Mouse (Mus musculus) MEL (cell line): ENCODE measurements around the gene Nme7.

ENCODE experiments used
- CHD1 ChIP-seq: IDR thresholded peaks from 2 replicates; pipeline ENCODE4 v1.6.1; 2012; ENCODE audit warnings: low read depth, mild to moderate bottlenecking, inconsistent platforms, low read length, improper control_type of control experiment
- CTCF ChIP-seq, 3 experiments: IDR thresholded peaks in 2 of 3; conservative IDR thresholded peaks in 1 of 3; 2 replicates each; pipeline ENCODE4 v1.5.1; 2011 to 2012; ENCODE audit warnings: low read length in 3 of 3, low read depth in 2 of 3, mild to moderate bottlenecking in 2 of 3, improper control_type of control experiment in 1 of 3, inconsistent platforms in 1 of 3, mixed read lengths in 1 of 3, moderate library complexity in 1 of 3; ENCODE audit not compliant: control insufficient read depth in 1 of 3, insufficient read depth in 1 of 3, poor library complexity in 1 of 3, severe bottlenecking in 1 of 3
- ELF1 ChIP-seq: IDR thresholded peaks from 2 replicates; pipeline ENCODE4 v1.6.1; 2014; ENCODE audit warnings: low read depth, mild to moderate bottlenecking, inconsistent platforms, low read length, improper control_type of control experiment, moderate library complexity
- EP300 ChIP-seq, 2 experiments: IDR thresholded peaks; 2 replicates each; pipeline ENCODE4 v1.6.1; 2011; ENCODE audit warnings: improper control_type of control experiment in 2 of 2, low read length in 2 of 2, low read depth in 1 of 2, mild to moderate bottlenecking in 1 of 2
- ETS1 ChIP-seq: IDR thresholded peaks from 2 replicates; pipeline ENCODE4 v1.6.1; 2012; ENCODE audit warnings: low read depth, mild to moderate bottlenecking, inconsistent platforms, low read length, improper control_type of control experiment, moderate library complexity
- GATA1 ChIP-seq: IDR thresholded peaks from 2 replicates; pipeline ENCODE4 v1.6.1; 2011; ENCODE audit warnings: low read depth, low read length, improper control_type of control experiment
- KAT2A ChIP-seq: conservative IDR thresholded peaks from 2 replicates; pipeline ENCODE4 v1.6.1; 2012; ENCODE audit warnings: low read depth, low read length, improper control_type of control experiment, inconsistent platforms
- MEF2A ChIP-seq: IDR thresholded peaks from 2 replicates; pipeline ENCODE4 v1.6.1; 2014; ENCODE audit warnings: low read depth, mild to moderate bottlenecking, inconsistent platforms, low read length, improper control_type of control experiment; ENCODE audit not compliant: poor library complexity, insufficient replicate concordance, severe bottlenecking; ENCODE audit errors: extremely low read depth
- POLR2A ChIP-seq, 2 experiments: IDR thresholded peaks; 2 replicates each; pipeline ENCODE4 v1.6.1; 2011 to 2012; ENCODE audit warnings: low read length in 2 of 2, mild to moderate bottlenecking in 2 of 2, control low read depth in 1 of 2, improper control_type of control experiment in 1 of 2, low read depth in 1 of 2, moderate library complexity in 1 of 2; ENCODE audit not compliant: control insufficient read depth in 1 of 2, insufficient read depth in 1 of 2, poor library complexity in 1 of 2
- SMC3 ChIP-seq: IDR thresholded peaks from 2 replicates; pipeline ENCODE4 v1.6.1; 2011; ENCODE audit warnings: low read depth, low read length, improper control_type of control experiment
- ZNF384 ChIP-seq: IDR thresholded peaks from 2 replicates; pipeline ENCODE4 v1.6.1; 2012; ENCODE audit warnings: low read depth, mild to moderate bottlenecking, inconsistent platforms, low read length, improper control_type of control experiment

DNA sequence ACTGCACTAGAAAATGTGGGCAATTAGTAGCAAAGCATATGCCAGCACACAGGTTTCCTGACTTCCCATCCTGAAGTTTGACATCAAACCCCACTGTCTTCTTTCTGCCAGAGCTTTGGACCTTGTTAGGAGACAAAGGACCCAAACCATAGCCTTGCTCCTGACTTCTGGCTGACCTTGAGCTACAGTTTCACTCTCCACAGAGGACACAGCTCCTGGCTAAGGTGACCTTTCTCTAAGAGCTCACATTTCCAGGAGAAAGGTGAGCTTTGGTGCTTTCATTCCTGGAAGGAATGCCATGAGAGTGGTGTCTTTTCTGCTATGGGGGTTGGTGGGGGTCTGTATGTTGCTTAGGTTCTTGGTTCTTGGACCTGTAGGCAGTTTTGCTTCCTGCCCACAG is 179.8 kb downstream of the Nme7 start:
- no peak for TF ChIP-seq ZNF384
- no peak for TF ChIP-seq CTCF (IDR thresholded peaks at IDR 0.05 in 2 of 3, conservative IDR thresholded peaks at IDR 0.05 in 1 of 3; ENCODE audit: control insufficient read depth in 1 of 3, insufficient read depth in 1 of 3, low read depth in 2 of 3, low read length in 3 of 3, poor library complexity in 1 of 3, severe bottlenecking in 1 of 3)
- no peak for TF ChIP-seq EP300 (IDR thresholded peaks at IDR 0.05; ENCODE audit: low read depth in 1 of 2, low read length in 2 of 2)
- no peak for TF ChIP-seq CHD1
- TF ChIP-seq ELF1, result no peak
- no peak for TF ChIP-seq GATA1
- no peak for TF ChIP-seq POLR2A (IDR thresholded peaks at IDR 0.05; ENCODE audit: control insufficient read depth in 1 of 2, insufficient read depth in 1 of 2, low read depth in 1 of 2, low read length in 2 of 2, poor library complexity in 1 of 2)
- TF ChIP-seq ETS1, result no peak
- TF ChIP-seq KAT2A, result no peak
- no peak for TF ChIP-seq SMC3
- TF ChIP-seq MEF2A, result no peak
